Mouse (Mus musculus) heart, adult 2 months (tissue): ENCODE data around the gene Dhx57. TPM values are rescaled to one million over a fixed set of nuclear protein-coding genes. Genes with fewer than 3 reads are reported as not detected.

Source experiments
- DNase-seq, 2 experiments: peaks; one replicate each; pipeline ENCODE4 v3.0.0; 2021
- H3K27ac ChIP-seq: fragments of 200-600 bp; 2 replicates; pipeline ENCODE4 v1.8.1; 2022
- H3K27me3 ChIP-seq: fragments of 200-500 bp; 2 replicates; pipeline ENCODE4 v1.6.1; 2012; ENCODE audit warnings: mild to moderate bottlenecking, low read length, inconsistent platforms, mixed read lengths; ENCODE audit not compliant: control insufficient read depth, insufficient read depth
- H3K36me3 ChIP-seq: fragments of 200-500 bp; 2 replicates; pipeline ENCODE4 v1.6.1; 2012; ENCODE audit warnings: low read length, inconsistent platforms; ENCODE audit not compliant: control insufficient read depth, insufficient read depth
- H3K4me1 ChIP-seq: fragments of 200-500 bp; 2 replicates; pipeline ENCODE4 v1.6.1; 2011; ENCODE audit warnings: low read length; ENCODE audit not compliant: control insufficient read depth, insufficient read depth
- H3K4me3 ChIP-seq: fragments of 200-600 bp; 2 replicates; pipeline ENCODE4 v1.8.1; 2022
- H3K79me2 ChIP-seq: fragments of 200-500 bp; replicated peaks from 2 replicates; pipeline ENCODE4 v1.6.1; 2012; ENCODE audit warnings: mild to moderate bottlenecking, inconsistent platforms, low read length, moderate library complexity, mixed read lengths; ENCODE audit not compliant: control insufficient read depth, insufficient read depth
- H3K9ac ChIP-seq: fragments of 200-500 bp; 2 replicates; pipeline ENCODE4 v1.6.1; 2012; ENCODE audit warnings: low read depth, mild to moderate bottlenecking, control low read depth, inconsistent platforms, low read length, mixed read lengths
- CTCF ChIP-seq: fragments of 200-600 bp; IDR thresholded peaks from 2 replicates; pipeline ENCODE4 v1.8.1; 2022; ENCODE audit warnings: antibody characterized with exemption, mild to moderate bottlenecking, moderate library complexity
- EP300 ChIP-seq: fragments of 200-500 bp; IDR thresholded peaks from 2 replicates; pipeline ENCODE4 v1.6.1; 2011; ENCODE audit warnings: low read depth, low read length, control low read depth; ENCODE audit not compliant: insufficient read depth
- POLR2A ChIP-seq: fragments of 200-500 bp; IDR thresholded peaks from 2 replicates; pipeline ENCODE4 v1.6.1; 2011; ENCODE audit warnings: mild to moderate bottlenecking, low read depth, low read length, control low read depth; ENCODE audit not compliant: insufficient read depth
- WGBS: fragments of 180-500 bp; shearing (Covaris S2); methylation state at CpG from one replicate; pipeline ENCODE4 v1.1.7; 2018; 5-methylcytosine and 5-hydroxymethylcytosine counted together
- intact Hi-C: fragments of 180-260 bp; cut with DNase I; formaldehyde crosslinking; loops from one replicate; pipeline ENCODE4 v1.15.1; 2025
- polyA plus RNA-seq: library from polyadenylated mRNA; depleted of rRNA; stranded (reverse); fragments of >200 nt; gene quantifications from 2 replicates; pipeline ENCODE4 v1.2.3, GENCODE M21; 2012; rRNA removed
- total RNA-seq, 2 experiments: library from RNA; stranded (reverse); gene quantifications; 2 replicates each; pipeline ENCODE4 v1.2.3; 2021

The Dhx57 gene
- total and polyA plus RNA-seq, 3 experiments: 3.9 to 6.0 (median 5.4) TPM

- under 1% methylated on average over 36 of the region's 36 CpGs for WGBS
- intact Hi-C loops: loop anchor here (1.0 to 5.0 kb wide), 4 partner anchors 18 to 313 kb away; partner anchors contain the start of genes Gemin6 and Hnrnpll
- Histone ChIP-seq H3K9ac (peak overlapping the region; percentile 99), H3K27ac (peak overlapping the region; percentile 96), H3K4me1 (peaks cover 6% of the 10 kb centered on the region), H3K4me3 (peak overlapping the region; percentile 90), H3K36me3 (peaks cover 38% of the 10 kb centered on the region), H3K27me3 (no peaks in the 10 kb centered on the region), H3K79me2 (peaks cover 3% of the 10 kb centered on the region)
- DNase-seq: no peak
- no peak for TF ChIP-seq EP300
- TF ChIP-seq CTCF: no peak
- no peak for TF ChIP-seq POLR2A
These were observed 84.0 kb downstream of the Dhx57 start for GRCm38 (mm10) chr17:80206301-80206670.

GRCm38 (mm10) chr17:80205657-80206056, 84.6 kb downstream of the Dhx57 start:
- Histone ChIP-seq H3K4me3 (peak overlapping the region; percentile 90), H3K9ac (no peak overlapping the region; the same call in 1 of the 2 replicates), H3K4me1 (peaks cover 6% of the 10 kb centered on the region), H3K36me3 (peaks cover 42% of the 10 kb centered on the region), H3K79me2 (peaks cover 3% of the 10 kb centered on the region), H3K27me3 (no peaks in the 10 kb centered on the region), H3K27ac (peak overlapping the region; percentile 96)
- intact Hi-C loops: loop anchor here (1.0 to 5.0 kb wide), 4 partner anchors 19 to 313 kb away; partner anchors contain the start of genes Gemin6 and Hnrnpll
- no peak for DNase-seq
- no peak for TF ChIP-seq EP300
- TF ChIP-seq CTCF: no peak
- TF ChIP-seq POLR2A: no peak
- 4% methylated on average over 5 of the region's 5 CpGs for WGBS

- 88% methylated on average over 3 of the region's 3 CpGs for WGBS
- Histone ChIP-seq H3K27ac (no peak overlapping the region), H3K36me3 (peaks cover 36% of the 10 kb centered on the region), H3K9ac (no peak overlapping the region), H3K4me3 (no peak overlapping the region), H3K4me1 (no peaks in the 10 kb centered on the region), H3K27me3 (no peaks in the 10 kb centered on the region), H3K79me2 (no peaks in the 10 kb centered on the region; the same call in none of the 2 replicates)
- intact Hi-C loops: no loop called here
- TF ChIP-seq EP300 (no peak), POLR2A (no peak), CTCF (no peak)
- no peak for DNase-seq
These were observed 91.0 kb downstream of the Dhx57 start for GRCm38 (mm10) chr17:80199160-80199778.

GRCm38 (mm10) chr17:80193075-80193474, 97.2 kb downstream of the Dhx57 start:
- TF ChIP-seq EP300: no peak
- TF ChIP-seq CTCF: peak; percentile 71
- Histone ChIP-seq H3K27ac (no peak overlapping the region), H3K4me1 (no peaks in the 10 kb centered on the region), H3K4me3 (no peak overlapping the region), H3K27me3 (no peaks in the 10 kb centered on the region), H3K9ac (no peak overlapping the region), H3K79me2 (no peaks in the 10 kb centered on the region), H3K36me3 (no peaks in the 10 kb centered on the region)
- 59% methylated on average over 5 of the region's 5 CpGs for WGBS
- intact Hi-C loops: no loop called here
- DNase-seq: no peak

Other genes with a start within 250 kb of the Dhx57 start
- gene Hnrnpll, start 228.1 kb downstream of the Dhx57 start, total RNA-seq: 10 to 100 TPM; 19.9 to 23.7 TPM
- gene Hnrnpll, start 228.1 kb downstream of the Dhx57 start, polyA plus RNA-seq: 7.5 and 14.2 TPM in 2 replicates
- 10 to 100 TPM; 17.9 to 19.8 TPM for gene Galm, start 163.0 kb downstream of the Dhx57 start, total RNA-seq
- 19.6 and 44.5 TPM in 2 replicates for gene Galm, start 163.0 kb downstream of the Dhx57 start, polyA plus RNA-seq
- 10 to 100 TPM; 38.5 to 44.5 TPM for gene Srsf7, start 83.2 kb downstream of the Dhx57 start, total RNA-seq
- gene Srsf7, start 83.2 kb downstream of the Dhx57 start, polyA plus RNA-seq: 27.4 and 49.5 TPM in 2 replicates
- gene Ttc39d, start 83.0 kb downstream of the Dhx57 start, total RNA-seq: under 1 TPM in 1 of 2 experiments, not detected in 1; 0.10 TPM
- gene Ttc39d, start 83.0 kb downstream of the Dhx57 start, polyA plus RNA-seq: 0.18 TPM in 2 replicates
- gene Gemin6, start 66.0 kb downstream of the Dhx57 start, total RNA-seq: 1 to 10 TPM; 3.6 to 4.4 TPM
- gene Gemin6, start 66.0 kb downstream of the Dhx57 start, polyA plus RNA-seq: 2.3 and 4.9 TPM in 2 replicates
- 10 to 100 TPM; 15.4 to 15.6 TPM for gene Morn2, start 273 bp downstream of the Dhx57 start, total RNA-seq
- gene Morn2, start 273 bp downstream of the Dhx57 start, polyA plus RNA-seq: 9.1 and 9.5 TPM in 2 replicates
- gene Arhgef33, start 16.9 kb upstream of the Dhx57 start, total RNA-seq: under 1 TPM in 1 of 2 experiments, not detected in 1; 0.18 TPM
- 0.06 TPM in 1 of 2 replicates, not detected in the other for gene Arhgef33, start 16.9 kb upstream of the Dhx57 start, polyA plus RNA-seq
- not detected for gene Gm10190, start 83.1 kb upstream of the Dhx57 start, total RNA-seq
- gene Gm10190, start 83.1 kb upstream of the Dhx57 start, polyA plus RNA-seq: not detected in 2 replicates
- 10 to 100 TPM; 11.2 to 13.1 TPM for gene Sos1, start 190.0 kb upstream of the Dhx57 start, total RNA-seq
- gene Sos1, start 190.0 kb upstream of the Dhx57 start, polyA plus RNA-seq: 3.2 and 4.3 TPM in 2 replicates